Mouse (Mus musculus): Measurements from ENCODE around the gene Jsrp1. TPM values are rescaled to one million over a fixed set of nuclear protein-coding genes. Genes with fewer than 3 reads are reported as not detected.

Gene Jsrp1
- polyA plus RNA-seq (2015; fragmentation: Nextera tagmentation; extraction: Ambion mirVana) = 0.76 and 2.2 TPM in 2 replicates

GRCm38 (mm10) chr10:80813366-80813765 is at the start of gene Jsrp1:
Gene Jsrp1 (minus strand): TSS chr10:80813498.
- Histone ChIP-seq H3K36me3 (no peaks in the 10 kb centered on the region), H3K9me3 (no peaks in the 10 kb centered on the region), H3K4me2 (no peak within 1 kb of the TSS), H3K27me3 (peaks cover 30% of the 10 kb centered on the region), H3K4me3 (no peak within 1 kb of the TSS), H3K4me1 (peaks cover 17% of the 10 kb centered on the region), H3K27ac (no peak within 1 kb of the TSS), H3K9ac (peak within 1 kb of the TSS; percentile 54)
- ATAC-seq (ENCODE audit: insufficient number of reproducible peaks, insufficient read depth, low FRiP score, low TSS enrichment, low read depth) = no peak
- WGBS = 70% methylated on average over 4 of the region's 4 CpGs

GRCm38 (mm10) chr10:80862305-80862704 is 49.0 kb upstream of the Jsrp1 start:
- H3K4me1 ChIP-seq = peaks cover 8% of the 10 kb centered on the region
- no peak overlapping the region for H3K27ac ChIP-seq
- H3K27me3 ChIP-seq = no peaks in the 10 kb centered on the region
- H3K4me2 ChIP-seq = no peak overlapping the region
- peaks cover 62% of the 10 kb centered on the region for H3K36me3 ChIP-seq
- no peak overlapping the region for H3K4me3 ChIP-seq
- no peak for ATAC-seq (ENCODE audit: insufficient number of reproducible peaks, insufficient read depth, low FRiP score, low TSS enrichment, low read depth)
- 91% methylated on average over 5 of the region's 5 CpGs for WGBS
- no peaks in the 10 kb centered on the region for H3K9me3 ChIP-seq
- H3K9ac ChIP-seq = no peak overlapping the region

GRCm38 (mm10) chr10:80858350-80858935 is 45.1 kb upstream of the Jsrp1 start:
- Histone ChIP-seq H3K4me3 (no peak overlapping the region), H3K9ac (peak overlapping the region; percentile 92), H3K9me3 (no peaks in the 10 kb centered on the region), H3K4me2 (no peak overlapping the region), H3K36me3 (peaks cover 26% of the 10 kb centered on the region), H3K4me1 (peaks cover 37% of the 10 kb centered on the region), H3K27me3 (no peaks in the 10 kb centered on the region), H3K27ac (no peak overlapping the region)
- no peak for ATAC-seq (ENCODE audit: insufficient number of reproducible peaks, insufficient read depth, low FRiP score, low TSS enrichment, low read depth)
- 82% methylated on average over 7 of the region's 7 CpGs for WGBS

GRCm38 (mm10) chr10:80857848-80858247 is 44.5 kb upstream of the Jsrp1 start:
- Histone ChIP-seq H3K27me3 (no peaks in the 10 kb centered on the region), H3K9me3 (no peaks in the 10 kb centered on the region), H3K36me3 (peaks cover 26% of the 10 kb centered on the region), H3K9ac (peak overlapping the region; percentile 92), H3K4me1 (peaks cover 40% of the 10 kb centered on the region), H3K4me3 (no peak overlapping the region), H3K4me2 (peak overlapping the region; percentile 96), H3K27ac (peak overlapping the region; percentile 60; the same call in 1 of the 2 replicates)
- ATAC-seq (ENCODE audit: insufficient number of reproducible peaks, insufficient read depth, low FRiP score, low TSS enrichment, low read depth) = no peak
- 42% methylated on average over 3 of the region's 3 CpGs for WGBS

- Histone ChIP-seq H3K27ac (peak overlapping the region; percentile 60; the same call in 1 of the 2 replicates), H3K4me1 (peaks cover 40% of the 10 kb centered on the region), H3K36me3 (peaks cover 24% of the 10 kb centered on the region), H3K4me3 (no peak overlapping the region), H3K9me3 (no peaks in the 10 kb centered on the region), H3K4me2 (peak overlapping the region; percentile 96), H3K9ac (peak overlapping the region; percentile 92), H3K27me3 (no peaks in the 10 kb centered on the region)
- WGBS = 34% methylated on average over 8 of the region's 8 CpGs
- no peak for ATAC-seq (ENCODE audit: insufficient number of reproducible peaks, insufficient read depth, low FRiP score, low TSS enrichment, low read depth)
Measured at GRCm38 (mm10) chr10:80857386-80857785, 44.1 kb upstream of the Jsrp1 start.

- peak overlapping the region; percentile 96; the same call in 1 of the 2 replicates for H3K4me2 ChIP-seq
- H3K27ac ChIP-seq = peak overlapping the region; percentile 60; the same call in 1 of the 2 replicates
- H3K9ac ChIP-seq = peak overlapping the region; percentile 92
- no peak overlapping the region for H3K4me3 ChIP-seq
- H3K4me1 ChIP-seq = peaks cover 40% of the 10 kb centered on the region
- 66% methylated on average over 5 of the region's 5 CpGs for WGBS
- no peaks in the 10 kb centered on the region for H3K27me3 ChIP-seq
- H3K36me3 ChIP-seq = peaks cover 24% of the 10 kb centered on the region
- no peak for ATAC-seq (ENCODE audit: insufficient number of reproducible peaks, insufficient read depth, low FRiP score, low TSS enrichment, low read depth)
- H3K9me3 ChIP-seq = no peaks in the 10 kb centered on the region
Measured at GRCm38 (mm10) chr10:80856908-80857307, 43.6 kb upstream of the Jsrp1 start.

GRCm38 (mm10) chr10:80856267-80856666 is 43.0 kb upstream of the Jsrp1 start:
- H3K27ac ChIP-seq = peak overlapping the region; percentile 33; the same call in 1 of the 2 replicates
- no peaks in the 10 kb centered on the region for H3K9me3 ChIP-seq
- H3K36me3 ChIP-seq = peaks cover 24% of the 10 kb centered on the region
- H3K4me2 ChIP-seq = peak overlapping the region; percentile 96
- H3K27me3 ChIP-seq = no peaks in the 10 kb centered on the region
- 47% methylated on average over 3 of the region's 3 CpGs for WGBS
- H3K4me3 ChIP-seq = peak overlapping the region; percentile 93
- peaks cover 40% of the 10 kb centered on the region for H3K4me1 ChIP-seq
- ATAC-seq (ENCODE audit: insufficient number of reproducible peaks, insufficient read depth, low FRiP score, low TSS enrichment, low read depth) = no peak
- H3K9ac ChIP-seq = peak overlapping the region; percentile 92

GRCm38 (mm10) chr10:80855749-80856073 is 42.4 kb upstream of the Jsrp1 start:
- Histone ChIP-seq H3K9ac (peak overlapping the region; percentile 92), H3K4me1 (peaks cover 40% of the 10 kb centered on the region), H3K27me3 (no peaks in the 10 kb centered on the region), H3K36me3 (peaks cover 26% of the 10 kb centered on the region), H3K27ac (peak overlapping the region; percentile 33; the same call in 1 of the 2 replicates), H3K4me3 (peak overlapping the region; percentile 93), H3K4me2 (peak overlapping the region; percentile 96), H3K9me3 (no peaks in the 10 kb centered on the region)
- no peak for ATAC-seq (ENCODE audit: insufficient number of reproducible peaks, insufficient read depth, low FRiP score, low TSS enrichment, low read depth)
- WGBS = 17% methylated on average over 11 of the region's 11 CpGs

GRCm38 (mm10) chr10:80854913-80855748 is 41.8 kb upstream of the Jsrp1 start, which contains the start of the genes Lsm7 and Sppl2b:
Gene Lsm7 (minus strand): TSS chr10:80855209.
Gene Sppl2b (plus strand): TSS chr10:80855275.
- Histone ChIP-seq H3K9me3 (no peaks in the 10 kb centered on the region), H3K4me1 (peaks cover 40% of the 10 kb centered on the region), H3K36me3 (peaks cover 26% of the 10 kb centered on the region), H3K4me3 (peak within 1 kb of the TSS; percentile 93), H3K4me2 (peak within 1 kb of the TSS; percentile 96), H3K9ac (peak within 1 kb of the TSS; percentile 92), H3K27me3 (no peaks in the 10 kb centered on the region), H3K27ac (peak within 1 kb of the TSS; percentile 80)
- ATAC-seq (ENCODE audit: insufficient number of reproducible peaks, insufficient read depth, low FRiP score, low TSS enrichment, low read depth) = peak; percentile 56; the same call in 1 of the 2 replicates
- WGBS = under 1% methylated on average over 81 of the region's 81 CpGs

GRCm38 (mm10) chr10:80848571-80848970 is 35.3 kb upstream of the Jsrp1 start:
- Histone ChIP-seq H3K9me3 (no peaks in the 10 kb centered on the region), H3K9ac (no peak overlapping the region), H3K27me3 (peaks cover 28% of the 10 kb centered on the region), H3K36me3 (peaks cover 25% of the 10 kb centered on the region), H3K4me3 (no peak overlapping the region), H3K4me1 (peaks cover 19% of the 10 kb centered on the region), H3K4me2 (no peak overlapping the region), H3K27ac (no peak overlapping the region)
- no peak for ATAC-seq (ENCODE audit: insufficient number of reproducible peaks, insufficient read depth, low FRiP score, low TSS enrichment, low read depth)
- WGBS = 9% methylated on average over 10 of the region's 10 CpGs

- 73% methylated on average over 12 of the region's 12 CpGs for WGBS
- Histone ChIP-seq H3K27ac (no peak overlapping the region), H3K4me3 (no peak overlapping the region), H3K9ac (no peak overlapping the region), H3K9me3 (no peaks in the 10 kb centered on the region), H3K4me2 (no peak overlapping the region), H3K36me3 (no peaks in the 10 kb centered on the region), H3K4me1 (peaks cover 22% of the 10 kb centered on the region), H3K27me3 (peaks cover 53% of the 10 kb centered on the region)
- no peak for ATAC-seq (ENCODE audit: insufficient number of reproducible peaks, insufficient read depth, low FRiP score, low TSS enrichment, low read depth)
Measured at GRCm38 (mm10) chr10:80845732-80846131, 32.4 kb upstream of the Jsrp1 start.
